Mouse (Mus musculus): ENCODE results near the gene Mfsd11. TPM values are rescaled to one million over a fixed set of nuclear protein-coding genes. Genes with fewer than 3 reads are reported as not detected.
"Not testable (repeated sequence)": the region's sequence is repeated elsewhere in the genome, so short reads cannot be mapped to it uniquely, and the experiment has no call there.

The Mfsd11 gene
- total and polyA plus RNA-seq, 3 experiments, result 6.6 to 45.9 (median 22.0) TPM

DNA sequence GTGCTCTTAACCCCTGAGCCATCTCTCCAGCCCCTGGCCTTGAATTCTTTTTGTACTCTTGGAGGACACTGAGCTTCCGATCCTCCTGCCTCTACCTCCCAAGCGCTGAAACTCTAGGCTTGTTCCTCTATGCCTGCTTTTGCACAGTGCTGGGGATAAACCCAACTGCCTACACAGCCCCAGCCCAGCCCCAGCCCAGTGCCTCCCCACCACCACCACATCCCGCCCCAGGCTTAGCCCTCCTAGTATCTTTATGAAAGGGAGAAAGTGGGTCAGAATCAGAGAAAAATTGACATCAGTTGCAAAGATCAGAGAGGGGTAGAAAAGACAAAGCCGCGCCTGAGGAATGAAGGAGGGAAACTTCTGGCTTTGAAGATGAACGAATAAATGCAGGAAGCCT, 31.8 kb downstream of the Mfsd11 start:
- Histone ChIP-seq H3K9me3 (replicated peaks) (no peaks in the 10 kb centered on the region), H3K4me3 (ENCODE audit: low read depth, low read length) (no peak overlapping the region), H3K4me1 (ENCODE audit: insufficient read depth, low read depth, low read length) (peaks cover 4% of the 10 kb centered on the region; the same call in 1 of the 2 replicates), H3K27me3 (ENCODE audit: insufficient read depth, low read length) (peaks cover 29% of the 10 kb centered on the region), H3K36me3 (replicated peaks) (no peaks in the 10 kb centered on the region)
- DNase-seq (ENCODE audit: low spot score), result no peak
- no peak for ATAC-seq (ENCODE audit: extremely low read depth, insufficient number of reproducible peaks, low FRiP score, poor library complexity, severe bottlenecking)
- TF ChIP-seq GATA2 (IDR thresholded peaks at IDR 0.05; ENCODE audit: borderline replicate concordance, low read depth, low read length), result no peak

DNA sequence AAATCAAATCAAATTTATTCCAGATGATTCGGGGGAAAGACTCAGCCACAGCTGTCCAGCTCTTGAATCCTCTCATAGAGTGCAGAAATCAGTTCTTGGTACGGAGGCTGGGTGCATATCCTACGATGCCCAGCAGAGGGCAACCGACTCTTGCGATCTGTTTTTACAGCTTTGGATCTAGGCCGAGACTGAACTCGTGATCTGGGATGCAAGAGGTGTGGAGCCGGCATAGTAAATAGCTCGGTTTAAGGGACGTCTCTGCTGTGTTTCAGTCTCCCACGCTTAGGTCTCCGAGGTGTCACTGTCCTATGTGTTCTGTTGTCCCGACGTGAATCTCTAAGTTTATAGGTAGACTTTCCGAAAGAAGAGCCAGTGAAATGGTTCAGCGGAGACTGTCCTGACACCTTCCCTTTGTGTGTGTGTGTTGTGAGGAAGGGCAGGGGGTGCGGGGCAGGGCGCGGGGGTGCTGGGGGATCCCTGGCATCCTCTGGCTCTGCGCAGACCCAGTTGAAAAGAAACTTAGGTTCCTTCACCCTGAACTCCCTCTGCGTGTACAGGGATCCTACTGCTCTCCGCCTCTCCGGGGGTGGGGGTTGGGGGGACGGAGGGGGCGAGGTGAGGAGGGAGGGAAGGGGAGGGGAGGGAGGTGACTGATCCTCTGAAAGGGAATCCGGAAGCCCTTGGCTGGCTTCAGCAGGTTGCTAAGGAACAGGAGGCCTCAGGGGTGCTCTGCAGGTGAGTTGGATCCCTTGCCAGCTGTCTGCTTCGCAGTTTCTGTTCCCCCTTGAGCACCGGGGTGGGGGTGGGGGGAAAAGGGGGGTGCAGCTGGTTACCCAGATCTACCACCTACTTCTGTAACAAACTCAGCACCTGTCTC, 33.3 kb downstream of the Mfsd11 start:
- H3K4me3 ChIP-seq (ENCODE audit: low read depth, low read length), result no peak overlapping the region
- H3K27me3 ChIP-seq (ENCODE audit: insufficient read depth, low read length), result peaks cover 31% of the 10 kb centered on the region
- peaks cover 4% of the 10 kb centered on the region; the same call in 1 of the 2 replicates for H3K4me1 ChIP-seq (ENCODE audit: insufficient read depth, low read depth, low read length)
- no peaks in the 10 kb centered on the region for H3K36me3 ChIP-seq (replicated peaks)
- ATAC-seq (ENCODE audit: extremely low read depth, insufficient number of reproducible peaks, low FRiP score, poor library complexity, severe bottlenecking), result no peak
- DNase-seq (ENCODE audit: low spot score), result peak; percentile 44
- TF ChIP-seq POLR2AphosphoS5 (IDR thresholded peaks at IDR 0.05; ENCODE audit: insufficient replicate concordance, low read depth, low read length), result no peak
- no peak for TF ChIP-seq TAL1 (conservative IDR thresholded peaks at IDR 0.05; ENCODE audit: low read depth, low read length)
- no peak for TF ChIP-seq GATA1 (IDR thresholded peaks at IDR 0.05; ENCODE audit: borderline replicate concordance, low read length)
- peak; percentile 87 for TF ChIP-seq CTCF (IDR thresholded peaks at IDR 0.05; ENCODE audit: low read depth, low read length)
- TF ChIP-seq GATA2 (IDR thresholded peaks at IDR 0.05; ENCODE audit: borderline replicate concordance, low read depth, low read length), result no peak
- H3K9me3 ChIP-seq (replicated peaks), result no peaks in the 10 kb centered on the region

DNA sequence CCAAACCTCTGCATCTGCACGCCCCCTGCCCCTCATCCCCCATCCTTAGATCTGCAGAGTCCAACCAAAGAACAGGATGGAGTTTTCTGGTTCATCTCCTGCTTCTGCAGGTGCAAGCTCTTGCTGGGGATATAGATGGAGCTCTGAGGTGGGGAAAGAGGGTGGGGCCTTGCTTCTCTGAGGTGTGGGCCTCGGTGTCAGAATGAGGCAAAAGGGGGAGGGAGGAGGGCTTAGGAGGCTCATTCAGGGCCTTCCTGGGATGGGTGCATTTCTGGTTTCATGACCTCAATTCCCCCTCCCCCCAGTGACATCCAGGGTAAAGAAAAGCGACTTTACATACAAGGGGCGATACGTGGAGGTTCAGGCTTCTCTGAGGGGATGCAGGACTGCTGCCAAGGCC, 34.9 kb downstream of the Mfsd11 start:
- Histone ChIP-seq H3K27me3 (ENCODE audit: insufficient read depth, low read length) (peaks cover 29% of the 10 kb centered on the region), H3K9me3 (replicated peaks) (no peaks in the 10 kb centered on the region), H3K4me1 (ENCODE audit: insufficient read depth, low read depth, low read length) (peaks cover 4% of the 10 kb centered on the region; the same call in 1 of the 2 replicates), H3K36me3 (replicated peaks) (no peaks in the 10 kb centered on the region), H3K4me3 (ENCODE audit: low read depth, low read length) (no peak overlapping the region)
- ATAC-seq (ENCODE audit: extremely low read depth, insufficient number of reproducible peaks, low FRiP score, poor library complexity, severe bottlenecking) (no peak), DNase-seq (ENCODE audit: low spot score) (no peak)
- TF ChIP-seq TAL1 (conservative IDR thresholded peaks at IDR 0.05; ENCODE audit: low read depth, low read length), result no peak
- no peak for TF ChIP-seq GATA2 (IDR thresholded peaks at IDR 0.05; ENCODE audit: borderline replicate concordance, low read depth, low read length)
- TF ChIP-seq GATA1 (IDR thresholded peaks at IDR 0.05; ENCODE audit: borderline replicate concordance, low read length), result no peak
- no peak for TF ChIP-seq CTCF (IDR thresholded peaks at IDR 0.05; ENCODE audit: low read depth, low read length)
- TF ChIP-seq POLR2AphosphoS5 (IDR thresholded peaks at IDR 0.05; ENCODE audit: insufficient replicate concordance, low read depth, low read length), result no peak

DNA sequence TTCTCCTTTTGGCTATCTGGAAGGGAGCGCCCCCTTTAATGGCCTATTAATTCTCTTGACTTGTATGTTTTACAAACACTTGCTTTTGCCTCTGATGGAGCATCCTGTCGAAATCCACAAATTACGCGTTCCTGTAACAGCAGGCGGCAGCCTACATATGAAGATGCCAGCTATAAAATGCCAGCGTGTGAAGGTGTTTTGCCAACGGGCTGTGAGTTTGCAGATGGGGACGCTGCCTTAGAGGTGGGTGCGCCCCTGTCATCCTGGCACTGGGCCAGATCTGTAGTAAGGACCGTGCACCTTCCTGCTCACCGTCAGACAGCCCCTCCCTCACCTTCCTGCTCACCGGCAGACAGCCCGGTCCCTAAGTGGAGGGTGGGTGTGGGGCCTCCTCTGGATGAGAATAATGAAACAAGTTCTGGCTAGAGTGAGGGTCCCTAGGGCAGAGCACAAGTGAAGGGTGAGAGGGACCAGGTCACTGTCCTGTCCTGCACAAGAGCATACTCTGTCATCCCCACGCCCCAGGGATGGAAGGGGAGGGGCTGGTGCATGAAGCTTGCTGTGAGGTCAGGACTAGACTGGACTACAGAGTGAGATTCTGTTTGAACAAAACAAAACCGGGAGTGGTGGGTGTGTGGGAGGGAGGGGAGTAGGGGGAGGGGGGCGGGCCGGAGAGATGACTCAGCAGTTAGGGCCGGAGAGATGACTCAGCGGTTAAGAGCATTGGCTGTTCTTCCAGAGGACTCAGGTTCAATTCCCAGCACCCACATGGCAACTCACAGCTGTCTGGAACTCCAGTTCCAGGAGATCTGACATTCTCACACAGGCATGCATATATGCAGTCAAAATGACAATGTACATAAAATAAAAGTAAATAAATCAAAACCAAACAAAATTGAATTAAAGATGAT, 41.5 kb downstream of the Mfsd11 start:
- Histone ChIP-seq H3K36me3 (replicated peaks) (no peaks in the 10 kb centered on the region), H3K9me3 (replicated peaks) (no peaks in the 10 kb centered on the region), H3K4me1 (ENCODE audit: insufficient read depth, low read depth, low read length) (peaks cover 8% of the 10 kb centered on the region; the same call in 1 of the 2 replicates), H3K4me3 (ENCODE audit: low read depth, low read length) (no peak overlapping the region), H3K27me3 (ENCODE audit: insufficient read depth, low read length) (peaks cover 18% of the 10 kb centered on the region)
- DNase-seq (ENCODE audit: low spot score) (no peak), ATAC-seq (ENCODE audit: extremely low read depth, insufficient number of reproducible peaks, low FRiP score, poor library complexity, severe bottlenecking) (no peak)
- TF ChIP-seq CTCF (IDR thresholded peaks at IDR 0.05; ENCODE audit: low read depth, low read length) (no peak), POLR2AphosphoS5 (IDR thresholded peaks at IDR 0.05; ENCODE audit: insufficient replicate concordance, low read depth, low read length) (no peak)

DNA sequence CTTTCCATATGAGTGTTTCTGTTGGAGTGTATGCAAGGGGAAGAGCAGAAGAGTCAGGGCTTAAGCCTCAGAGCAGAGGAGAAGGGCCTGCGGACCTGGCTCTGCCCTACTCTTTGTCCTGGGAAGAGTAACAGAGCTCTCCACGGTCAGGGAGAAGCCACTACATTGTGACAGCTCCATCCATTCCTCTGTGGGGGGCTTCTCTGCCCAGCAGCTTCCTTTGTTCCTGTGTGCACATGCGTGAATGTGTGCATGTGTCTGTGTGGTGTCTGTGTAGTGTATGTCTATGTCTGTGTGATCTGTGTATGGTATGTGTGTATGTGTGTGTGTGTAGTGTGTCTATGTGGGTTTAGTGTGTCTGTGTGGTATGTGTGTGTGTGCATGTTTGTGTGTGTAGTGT, 43.2 kb downstream of the Mfsd11 start:
- Histone ChIP-seq H3K4me3 (ENCODE audit: low read depth, low read length) (no peak overlapping the region), H3K9me3 (replicated peaks) (no peaks in the 10 kb centered on the region), H3K4me1 (ENCODE audit: insufficient read depth, low read depth, low read length) (peaks cover 8% of the 10 kb centered on the region; the same call in 1 of the 2 replicates), H3K27me3 (ENCODE audit: insufficient read depth, low read length) (peaks cover 15% of the 10 kb centered on the region), H3K36me3 (replicated peaks) (no peaks in the 10 kb centered on the region)
- TF ChIP-seq GATA1 (IDR thresholded peaks at IDR 0.05; ENCODE audit: borderline replicate concordance, low read length) (no peak), CTCF (IDR thresholded peaks at IDR 0.05; ENCODE audit: low read depth, low read length) (no peak), POLR2AphosphoS5 (IDR thresholded peaks at IDR 0.05; ENCODE audit: insufficient replicate concordance, low read depth, low read length) (no peak), GATA2 (IDR thresholded peaks at IDR 0.05; ENCODE audit: borderline replicate concordance, low read depth, low read length) (no peak), TAL1 (conservative IDR thresholded peaks at IDR 0.05; ENCODE audit: low read depth, low read length) (no peak)
- no peak for ATAC-seq (ENCODE audit: extremely low read depth, insufficient number of reproducible peaks, low FRiP score, poor library complexity, severe bottlenecking)
- DNase-seq (ENCODE audit: low spot score), result no peak

DNA sequence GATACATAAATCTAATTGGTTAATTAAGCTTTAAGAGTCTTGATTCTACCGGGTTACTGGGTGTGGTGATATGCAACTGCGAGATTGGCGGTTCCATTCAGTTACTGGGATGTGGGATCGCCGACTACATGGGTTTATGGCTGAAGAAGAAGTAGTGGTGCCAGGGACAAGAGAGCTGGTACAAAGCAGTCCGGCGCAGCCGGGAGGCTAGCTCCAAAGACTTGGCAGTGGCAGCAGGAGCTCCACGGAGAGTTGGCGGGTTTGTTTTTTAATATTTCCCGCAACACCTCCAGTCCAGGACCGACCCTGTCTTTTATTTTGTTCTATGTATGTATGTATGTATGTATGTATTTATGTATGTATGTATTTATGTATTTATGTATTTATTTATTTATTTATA, 47.0 kb downstream of the Mfsd11 start:
- DNase-seq (ENCODE audit: low spot score) (no peak), ATAC-seq (ENCODE audit: extremely low read depth, insufficient number of reproducible peaks, low FRiP score, poor library complexity, severe bottlenecking) (no peak)
- Histone ChIP-seq H3K9me3 (replicated peaks) (no peaks in the 10 kb centered on the region), H3K4me1 (ENCODE audit: insufficient read depth, low read depth, low read length) (peaks cover 1% of the 10 kb centered on the region; the same call in 1 of the 2 replicates), H3K36me3 (replicated peaks) (no peaks in the 10 kb centered on the region), H3K4me3 (ENCODE audit: low read depth, low read length) (no peak overlapping the region), H3K27me3 (ENCODE audit: insufficient read depth, low read length) (peaks cover 18% of the 10 kb centered on the region)
- TF ChIP-seq GATA2 (IDR thresholded peaks at IDR 0.05; ENCODE audit: borderline replicate concordance, low read depth, low read length) (no peak), CTCF (IDR thresholded peaks at IDR 0.05; ENCODE audit: low read depth, low read length) (no peak), GATA1 (IDR thresholded peaks at IDR 0.05; ENCODE audit: borderline replicate concordance, low read length) (no peak), POLR2AphosphoS5 (IDR thresholded peaks at IDR 0.05; ENCODE audit: insufficient replicate concordance, low read depth, low read length) (no peak), TAL1 (conservative IDR thresholded peaks at IDR 0.05; ENCODE audit: low read depth, low read length) (no peak)

- DNase-seq (ENCODE audit: low spot score); H3K9me3 ChIP-seq (replicated peaks); ATAC-seq (ENCODE audit: extremely low read depth, insufficient number of reproducible peaks, low FRiP score, poor library complexity, severe bottlenecking); H3K4me3 ChIP-seq (ENCODE audit: low read depth, low read length); H3K36me3 ChIP-seq (replicated peaks); H3K4me1 ChIP-seq (ENCODE audit: insufficient read depth, low read depth, low read length): not testable (repeated sequence)
- H3K27me3 ChIP-seq (ENCODE audit: insufficient read depth, low read length), result peaks cover 19% of the 10 kb centered on the region
These were observed 50.3 kb downstream of the Mfsd11 start for GRCm38 (mm10) chr11:116902588-116902987.
